Mouse (Mus musculus): ENCODE measurements around the gene Rtl9. TPM values are rescaled to one million over a fixed set of nuclear protein-coding genes. Genes with fewer than 3 reads are reported as not detected.

Gene Rtl9
- polyA plus RNA-seq (2016; fragmentation: Nextera tagmentation; extraction: Ambion mirVana): 0.23 and 0.41 TPM in 2 replicates

GRCm38 (mm10) chrX:143099044-143099754 lies at the start of gene Rtl9:
Gene Rtl9 (plus strand): TSS chrX:143099594.
- H3K27ac ChIP-seq: no peak within 1 kb of the TSS
- H3K9me3 ChIP-seq: no peaks in the 10 kb centered on the region
- ATAC-seq (ENCODE audit: low FRiP score): peak; percentile 39; the same call in 1 of the 2 replicates
- H3K36me3 ChIP-seq (replicated peaks): no peaks in the 10 kb centered on the region
- no peak within 1 kb of the TSS for H3K9ac ChIP-seq
- H3K4me3 ChIP-seq (replicated peaks): no peak within 1 kb of the TSS
- H3K4me1 ChIP-seq: no peaks in the 10 kb centered on the region
- H3K27me3 ChIP-seq: peaks cover 12% of the 10 kb centered on the region; the same call in 1 of the 2 replicates
- no peak within 1 kb of the TSS for H3K4me2 ChIP-seq
- 96% methylated on average over 1 of the region's 1 CpGs for WGBS

- Histone ChIP-seq H3K27ac (no peak overlapping the region), H3K4me1 (no peaks in the 10 kb centered on the region), H3K9ac (no peak overlapping the region), H3K9me3 (no peaks in the 10 kb centered on the region), H3K4me2 (no peak overlapping the region), H3K36me3 (replicated peaks) (no peaks in the 10 kb centered on the region), H3K4me3 (replicated peaks) (no peak overlapping the region), H3K27me3 (peaks cover 24% of the 10 kb centered on the region)
- peak; percentile 30; the same call in 1 of the 2 replicates for ATAC-seq (ENCODE audit: low FRiP score)
Observed at GRCm38 (mm10) chrX:143051478-143051877, 47.9 kb upstream of the Rtl9 start.

- 80% methylated on average over 4 of the region's 4 CpGs for WGBS
- Histone ChIP-seq H3K4me2 (no peak overlapping the region), H3K36me3 (replicated peaks) (no peaks in the 10 kb centered on the region), H3K27me3 (peaks cover 24% of the 10 kb centered on the region), H3K27ac (no peak overlapping the region), H3K9me3 (no peaks in the 10 kb centered on the region), H3K4me3 (replicated peaks) (no peak overlapping the region), H3K4me1 (no peaks in the 10 kb centered on the region), H3K9ac (no peak overlapping the region)
- no peak for ATAC-seq (ENCODE audit: low FRiP score)
Observed at GRCm38 (mm10) chrX:143051921-143052320, 47.5 kb upstream of the Rtl9 start.

DNA sequence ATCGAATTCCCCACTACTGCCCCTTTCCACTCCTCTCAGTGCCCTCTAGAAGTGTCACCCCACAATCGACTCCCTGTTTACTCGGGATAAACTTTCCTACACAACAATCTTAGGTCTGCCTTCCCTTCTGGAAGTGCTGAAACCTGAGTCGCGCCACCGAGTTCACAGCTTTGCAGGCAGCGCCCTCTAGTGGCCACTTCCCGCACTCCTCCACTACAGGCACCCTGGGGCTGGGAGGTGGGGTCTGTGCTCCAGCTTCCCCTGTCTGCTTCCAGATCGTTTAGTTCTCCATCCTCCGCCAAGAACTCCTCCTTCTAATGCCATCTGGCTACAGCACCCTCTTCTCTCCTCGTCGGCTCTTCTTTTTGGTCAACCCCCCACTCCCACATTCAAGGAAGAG lies 40.6 kb upstream of the Rtl9 start:
- H3K9ac ChIP-seq: no peak overlapping the region
- peak overlapping the region; percentile 41 for H3K4me2 ChIP-seq
- H3K4me3 ChIP-seq (replicated peaks): no peak overlapping the region
- 10% methylated on average over 12 of the region's 12 CpGs for WGBS
- H3K4me1 ChIP-seq: no peaks in the 10 kb centered on the region
- ATAC-seq (ENCODE audit: low FRiP score): peak; percentile 70
- no peaks in the 10 kb centered on the region for H3K36me3 ChIP-seq (replicated peaks)
- H3K27me3 ChIP-seq: peaks cover 26% of the 10 kb centered on the region; the same call in 1 of the 2 replicates
- no peak overlapping the region for H3K27ac ChIP-seq
- H3K9me3 ChIP-seq: no peaks in the 10 kb centered on the region

DNA sequence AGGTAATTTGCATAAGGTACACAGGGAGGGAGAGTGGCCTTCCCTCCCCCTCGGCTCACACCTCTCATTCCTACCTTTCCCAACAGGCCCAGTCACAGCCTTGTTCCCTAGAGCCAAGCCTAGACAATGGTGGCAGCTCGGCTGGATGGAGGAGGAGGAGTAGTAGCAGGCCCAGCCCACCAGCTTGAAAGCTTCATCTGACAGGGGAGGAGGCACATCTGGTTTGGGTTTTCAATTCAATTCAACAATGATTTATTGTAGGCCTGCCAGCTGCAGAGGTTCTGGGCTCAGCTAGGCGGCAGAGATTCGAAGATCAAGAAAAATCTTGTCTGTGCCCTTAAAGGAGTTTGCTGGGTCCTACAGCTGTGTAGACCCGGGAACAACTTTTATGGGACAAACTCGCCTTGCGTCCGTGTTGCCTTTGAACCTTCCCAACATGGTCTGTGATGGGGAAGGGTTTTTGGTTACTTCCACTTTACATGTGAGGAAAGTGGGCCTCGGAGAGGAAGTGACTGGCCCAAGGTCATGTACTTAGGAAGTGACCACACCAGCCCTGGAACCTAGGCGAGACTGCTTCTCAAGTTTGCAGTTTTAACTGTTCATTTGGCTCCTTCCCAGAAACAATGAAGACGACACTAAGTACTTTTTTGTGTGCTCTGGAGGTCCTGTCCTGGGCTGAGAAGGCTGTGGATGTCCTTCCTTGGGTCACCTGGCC lies 36.6 kb upstream of the Rtl9 start:
- Histone ChIP-seq H3K9me3 (no peaks in the 10 kb centered on the region), H3K27ac (no peak overlapping the region), H3K27me3 (peaks cover 26% of the 10 kb centered on the region; the same call in 1 of the 2 replicates), H3K4me2 (no peak overlapping the region), H3K9ac (no peak overlapping the region), H3K4me3 (replicated peaks) (no peak overlapping the region), H3K4me1 (no peaks in the 10 kb centered on the region; the same call in 1 of the 2 replicates), H3K36me3 (replicated peaks) (no peaks in the 10 kb centered on the region)
- WGBS: 71% methylated on average over 11 of the region's 11 CpGs
- ATAC-seq (ENCODE audit: low FRiP score): no peak

- Histone ChIP-seq H3K27me3 (peaks cover 26% of the 10 kb centered on the region; the same call in 1 of the 2 replicates), H3K4me2 (no peak overlapping the region), H3K4me3 (replicated peaks) (no peak overlapping the region), H3K9ac (no peak overlapping the region), H3K9me3 (no peaks in the 10 kb centered on the region), H3K27ac (no peak overlapping the region), H3K36me3 (replicated peaks) (no peaks in the 10 kb centered on the region), H3K4me1 (no peaks in the 10 kb centered on the region; the same call in 1 of the 2 replicates)
- no peak for ATAC-seq (ENCODE audit: low FRiP score)
- WGBS: 58% methylated on average over 7 of the region's 7 CpGs
Observed at GRCm38 (mm10) chrX:143063780-143064179, 35.6 kb upstream of the Rtl9 start.

GRCm38 (mm10) chrX:143064288-143064687 lies 35.1 kb upstream of the Rtl9 start:
- Histone ChIP-seq H3K36me3 (replicated peaks) (no peaks in the 10 kb centered on the region), H3K27me3 (peaks cover 26% of the 10 kb centered on the region; the same call in 1 of the 2 replicates), H3K27ac (no peak overlapping the region), H3K4me2 (no peak overlapping the region), H3K9me3 (no peaks in the 10 kb centered on the region), H3K4me3 (replicated peaks) (no peak overlapping the region), H3K4me1 (no peaks in the 10 kb centered on the region; the same call in 1 of the 2 replicates), H3K9ac (no peak overlapping the region)
- WGBS: 67% methylated on average over 9 of the region's 9 CpGs
- ATAC-seq (ENCODE audit: low FRiP score): peak; percentile 60; the same call in 1 of the 2 replicates

- 43% methylated on average over 17 of the region's 17 CpGs for WGBS
Observed at GRCm38 (mm10) chrX:143066320-143067114, 32.9 kb upstream of the Rtl9 start.

DNA sequence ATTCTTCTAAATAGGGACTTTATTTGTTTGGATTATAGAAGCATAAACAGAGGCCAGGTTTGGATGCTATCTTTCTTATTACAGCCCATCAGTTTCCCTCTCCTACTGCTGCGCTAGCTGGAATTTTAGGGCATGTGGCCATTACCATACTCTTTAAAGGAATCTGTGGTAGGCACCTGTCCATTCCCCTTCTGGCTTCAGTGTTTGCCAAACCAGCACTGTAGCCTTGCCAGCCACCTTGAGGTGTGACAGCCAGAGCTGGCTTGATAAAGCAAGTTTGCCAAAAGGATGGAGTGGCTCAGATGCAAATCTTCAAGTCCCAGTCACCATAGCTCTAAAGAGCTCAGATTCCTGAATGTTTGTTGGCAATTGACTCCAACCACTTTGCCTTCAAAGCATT lies 32.3 kb upstream of the Rtl9 start:
- Histone ChIP-seq H3K4me3 (replicated peaks) (no peak overlapping the region), H3K9me3 (no peaks in the 10 kb centered on the region), H3K9ac (no peak overlapping the region), H3K27ac (no peak overlapping the region), H3K27me3 (peaks cover 21% of the 10 kb centered on the region), H3K4me2 (no peak overlapping the region), H3K36me3 (replicated peaks) (no peaks in the 10 kb centered on the region), H3K4me1 (no peaks in the 10 kb centered on the region; the same call in 1 of the 2 replicates)
- ATAC-seq (ENCODE audit: low FRiP score): no peak
- WGBS: 88% methylated on average over 1 of the region's 1 CpGs

More at GRCm38 (mm10) chrX:143066320-143067114, 32.9 kb upstream of the Rtl9 start:
- Histone ChIP-seq H3K4me3 (replicated peaks) (no peak overlapping the region), H3K4me1 (no peaks in the 10 kb centered on the region; the same call in 1 of the 2 replicates), H3K4me2 (no peak overlapping the region), H3K27ac (no peak overlapping the region), H3K36me3 (replicated peaks) (no peaks in the 10 kb centered on the region), H3K9me3 (no peaks in the 10 kb centered on the region), H3K27me3 (peaks cover 22% of the 10 kb centered on the region), H3K9ac (no peak overlapping the region)
- ATAC-seq (ENCODE audit: low FRiP score): peak; percentile 53; the same call in 1 of the 2 replicates

- H3K4me3 ChIP-seq (replicated peaks): no peak overlapping the region
- H3K27ac ChIP-seq: no peak overlapping the region
- no peaks in the 10 kb centered on the region for H3K9me3 ChIP-seq
- H3K4me2 ChIP-seq: no peak overlapping the region
- no peaks in the 10 kb centered on the region for H3K36me3 ChIP-seq (replicated peaks)
- H3K4me1 ChIP-seq: no peaks in the 10 kb centered on the region; the same call in 1 of the 2 replicates
- peaks cover 18% of the 10 kb centered on the region for H3K27me3 ChIP-seq
- no peak for ATAC-seq (ENCODE audit: low FRiP score)
- no peak overlapping the region for H3K9ac ChIP-seq
- WGBS: 68% methylated on average over 5 of the region's 5 CpGs
Observed at GRCm38 (mm10) chrX:143067576-143067975, 31.8 kb upstream of the Rtl9 start.

DNA sequence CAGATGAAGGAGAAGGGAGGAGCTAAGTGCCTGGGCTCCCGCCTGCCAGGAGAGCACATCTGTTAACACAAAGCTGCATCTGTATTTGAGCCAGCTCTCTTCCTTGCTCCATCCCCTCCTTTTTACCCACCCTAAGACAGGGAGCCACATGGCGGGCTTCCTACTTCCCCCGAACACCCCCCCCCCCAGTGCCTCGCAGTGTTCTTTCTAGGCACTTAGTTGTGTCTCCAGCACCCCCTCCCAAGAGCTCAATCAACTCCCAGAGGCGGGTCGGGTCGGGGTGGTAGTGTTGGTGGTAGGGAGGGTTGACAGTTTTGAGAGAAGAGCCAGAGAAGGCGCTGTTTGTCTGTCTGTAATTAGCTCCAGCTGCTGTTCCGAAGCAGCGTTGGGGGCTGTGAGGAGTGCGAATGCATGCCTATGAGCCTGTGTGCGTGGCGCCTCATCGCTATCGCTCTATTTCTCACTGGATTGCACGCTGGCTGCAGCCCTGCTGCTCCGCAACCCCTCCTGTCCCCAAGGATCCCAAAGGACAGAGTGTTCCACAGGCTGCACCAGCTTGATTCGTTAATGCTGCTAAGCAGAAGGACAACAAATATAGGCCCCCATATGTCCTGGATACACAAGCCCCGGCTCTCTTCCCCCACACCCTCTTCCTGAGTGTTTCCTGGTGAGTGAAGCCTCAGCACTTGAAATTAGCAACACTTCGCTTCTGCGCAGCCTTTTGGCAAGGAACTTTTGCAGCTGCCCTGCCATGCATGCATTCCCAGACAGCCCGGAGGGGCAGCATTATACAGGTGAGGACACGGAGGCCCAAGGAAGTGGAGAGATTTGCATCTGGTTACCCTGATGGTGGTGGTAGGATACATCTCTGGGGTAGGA lies 18.7 kb upstream of the Rtl9 start:
- 25% methylated on average over 21 of the region's 23 CpGs for WGBS
- H3K4me2 ChIP-seq: peak overlapping the region; percentile 57
- no peaks in the 10 kb centered on the region for H3K9me3 ChIP-seq
- peak overlapping the region; percentile 28 for H3K4me3 ChIP-seq (replicated peaks)
- no peak overlapping the region for H3K27ac ChIP-seq
- no peaks in the 10 kb centered on the region for H3K36me3 ChIP-seq (replicated peaks)
- peaks cover 4% of the 10 kb centered on the region for H3K4me1 ChIP-seq
- no peak overlapping the region for H3K9ac ChIP-seq
- H3K27me3 ChIP-seq: peaks cover 75% of the 10 kb centered on the region
- ATAC-seq (ENCODE audit: low FRiP score): peak; percentile 73

All from forebrain, embryonic 12.5 days (tissue).